Mouse (Mus musculus) spleen, adult 2 months (tissue): Measurements from ENCODE around the gene Rasgrf2.

ENCODE experiments used
- CTCF ChIP-seq: fragments of 200-500 bp; IDR thresholded peaks from 2 replicates; pipeline ENCODE4 v1.5.1; 2011; ENCODE audit warnings: mild to moderate bottlenecking, inconsistent platforms; ENCODE audit not compliant: insufficient read depth, insufficient read length, insufficient replicate concordance; ENCODE audit errors: extremely low read depth
- POLR2A ChIP-seq: fragments of 200-500 bp; IDR thresholded peaks from 2 replicates; pipeline ENCODE4 v1.6.1; 2011; ENCODE audit warnings: low read depth, low read length, inconsistent platforms

- TF ChIP-seq POLR2A (no peak), CTCF (no peak)
Measured at GRCm38 (mm10) chr13:92068651-92069050, 62.8 kb downstream of the Rasgrf2 start.
